Mouse (Mus musculus) midbrain, embryonic 10.5 days (tissue): Measurements from ENCODE around the gene Ccdc153. TPM values are rescaled to one million over a fixed set of nuclear protein-coding genes. Genes with fewer than 3 reads are reported as not detected.
A peak's percentile ranks its signal among the peaks of the same experiment; 100 is the strongest.

Experiments used
- DNase-seq: peaks from one replicate; pipeline ENCODE4 v3.0.0-alpha.2; 2017; ENCODE audit warnings: low spot score
- H3K27ac ChIP-seq: fragments of 300-500 bp; sonication (generic); replicated peaks from 2 replicates; pipeline ENCODE4 v1.5.1; 2016; ENCODE audit warnings: mild to moderate bottlenecking
- H3K27me3 ChIP-seq: fragments of 300-500 bp; sonication (generic); 2 replicates; pipeline ENCODE4 v1.6.1; 2016; ENCODE audit warnings: low read depth, mild to moderate bottlenecking; ENCODE audit not compliant: poor library complexity, severe bottlenecking
- H3K36me3 ChIP-seq: fragments of 300-500 bp; sonication (generic); 2 replicates; pipeline ENCODE4 v1.6.1; 2016; ENCODE audit warnings: mild to moderate bottlenecking, moderate library complexity
- H3K4me1 ChIP-seq: fragments of 300-500 bp; sonication (generic); 2 replicates; pipeline ENCODE4 v1.6.1; 2016
- H3K4me3 ChIP-seq: fragments of 300-500 bp; sonication (generic); 2 replicates; pipeline ENCODE4 v1.5.1; 2016; ENCODE audit warnings: mild to moderate bottlenecking, moderate library complexity
- H3K9me3 ChIP-seq: fragments of 300-500 bp; sonication (generic); replicated peaks from 2 replicates; pipeline ENCODE4 v1.6.1; 2016; ENCODE audit warnings: mild to moderate bottlenecking
- WGBS: fragments of 180-500 bp; shearing (Covaris S2); methylation state at CpG from one replicate; pipeline ENCODE4 v1.1.7; 2016; 5-methylcytosine and 5-hydroxymethylcytosine counted together
- polyA plus RNA-seq: library from polyadenylated mRNA; unstranded; fragments of >200 nt; fragmentation: Nextera tagmentation; extraction: Ambion mirVana; gene quantifications from 2 replicates; pipeline ENCODE4 v1.2.1, GENCODE M21; 2016

Ccdc153 gene
- polyA plus RNA-seq, 1 experiment from 2014 or later: not detected

- no peaks in the 10 kb centered on the region for H3K27me3 ChIP-seq
- no peak for DNase-seq
- 89% methylated on average over 6 of the region's 6 CpGs for WGBS
- peak within 1 kb of the TSS; percentile 65 for H3K4me3 ChIP-seq
- H3K27ac ChIP-seq: peak within 1 kb of the TSS; percentile 90
- peaks cover 30% of the 10 kb centered on the region for H3K4me1 ChIP-seq
- no peaks in the 10 kb centered on the region for H3K9me3 ChIP-seq
- H3K36me3 ChIP-seq: 0 out of 2 replicates have a peak, but pooled peaks cover 2% of the 10 kb centered on the region
Measured at GRCm38 (mm10) chr9:44268432-44268831, 28.0 kb downstream of the Ccdc153 start, which contains the start of gene Nlrx1. TSS of gene Nlrx1 (minus strand) at chr9:44268599.

- WGBS: 82% methylated on average over 3 of the region's 3 CpGs
- Histone ChIP-seq H3K4me3 (no peak overlapping the region), H3K4me1 (peaks cover 30% of the 10 kb centered on the region), H3K36me3 (peaks cover 8% of the 10 kb centered on the region), H3K9me3 (no peaks in the 10 kb centered on the region), H3K27me3 (no peaks in the 10 kb centered on the region), H3K27ac (no peak overlapping the region)
- no peak for DNase-seq
Measured at GRCm38 (mm10) chr9:44269077-44269476, 28.6 kb downstream of the Ccdc153 start.

GRCm38 (mm10) chr9:44269973-44270372 is 29.5 kb downstream of the Ccdc153 start:
- Histone ChIP-seq H3K4me1 (peaks cover 24% of the 10 kb centered on the region), H3K9me3 (no peaks in the 10 kb centered on the region), H3K36me3 (peaks cover 16% of the 10 kb centered on the region), H3K27ac (no peak overlapping the region), H3K27me3 (no peaks in the 10 kb centered on the region), H3K4me3 (no peak overlapping the region)
- DNase-seq: no peak
- 91% methylated on average over 4 of the region's 4 CpGs for WGBS

- no peak for DNase-seq
- no peaks in the 10 kb centered on the region for H3K9me3 ChIP-seq
- H3K27ac ChIP-seq: no peak overlapping the region
- 85% methylated on average over 5 of the region's 5 CpGs for WGBS
- H3K4me3 ChIP-seq: no peak overlapping the region
- peaks cover 27% of the 10 kb centered on the region for H3K27me3 ChIP-seq
- H3K36me3 ChIP-seq: peaks cover 36% of the 10 kb centered on the region
- peaks cover 27% of the 10 kb centered on the region for H3K4me1 ChIP-seq
Measured at GRCm38 (mm10) chr9:44283183-44283582, 42.7 kb downstream of the Ccdc153 start.

GRCm38 (mm10) chr9:44286256-44286850 is 45.9 kb downstream of the Ccdc153 start:
- peaks cover 8% of the 10 kb centered on the region; the same call in 1 of the 2 replicates for H3K9me3 ChIP-seq
- peaks cover 22% of the 10 kb centered on the region for H3K36me3 ChIP-seq
- peak overlapping the region; percentile 82; the same call in 1 of the 2 replicates for H3K4me3 ChIP-seq
- WGBS: 10% methylated on average over 6 of the region's 6 CpGs
- peaks cover 46% of the 10 kb centered on the region for H3K27me3 ChIP-seq
- no peak for DNase-seq
- peaks cover 40% of the 10 kb centered on the region for H3K4me1 ChIP-seq
- H3K27ac ChIP-seq: peak overlapping the region; percentile 79; the same call in 1 of the 2 replicates

DNA sequence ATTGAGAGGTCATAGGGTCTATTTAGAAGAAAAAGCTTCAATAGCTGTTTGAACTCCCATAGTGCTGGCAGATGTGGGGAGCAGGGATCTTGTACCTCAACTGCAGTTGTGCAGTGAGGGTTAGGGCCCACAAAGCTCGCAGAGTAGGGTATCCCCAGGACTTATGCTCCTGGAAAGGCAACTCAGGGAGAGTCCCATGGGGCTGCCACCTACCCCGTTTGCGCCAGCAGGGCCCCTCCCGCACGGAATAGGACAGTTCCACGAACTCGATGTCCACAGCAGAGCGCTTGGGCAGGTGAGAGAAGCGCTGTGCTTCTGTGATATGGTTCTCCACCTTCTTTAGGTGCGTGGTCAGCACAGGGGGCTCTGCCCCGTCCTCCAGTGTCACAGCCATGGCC is 46.5 kb downstream of the Ccdc153 start:
- peak overlapping the region; percentile 79 for H3K27ac ChIP-seq
- DNase-seq: no peak
- H3K9me3 ChIP-seq: peaks cover 8% of the 10 kb centered on the region; the same call in 1 of the 2 replicates
- H3K36me3 ChIP-seq: peaks cover 24% of the 10 kb centered on the region
- peaks cover 40% of the 10 kb centered on the region for H3K4me1 ChIP-seq
- H3K27me3 ChIP-seq: peaks cover 46% of the 10 kb centered on the region
- H3K4me3 ChIP-seq: peak overlapping the region; percentile 82
- 6% methylated on average over 11 of the region's 11 CpGs for WGBS

DNA sequence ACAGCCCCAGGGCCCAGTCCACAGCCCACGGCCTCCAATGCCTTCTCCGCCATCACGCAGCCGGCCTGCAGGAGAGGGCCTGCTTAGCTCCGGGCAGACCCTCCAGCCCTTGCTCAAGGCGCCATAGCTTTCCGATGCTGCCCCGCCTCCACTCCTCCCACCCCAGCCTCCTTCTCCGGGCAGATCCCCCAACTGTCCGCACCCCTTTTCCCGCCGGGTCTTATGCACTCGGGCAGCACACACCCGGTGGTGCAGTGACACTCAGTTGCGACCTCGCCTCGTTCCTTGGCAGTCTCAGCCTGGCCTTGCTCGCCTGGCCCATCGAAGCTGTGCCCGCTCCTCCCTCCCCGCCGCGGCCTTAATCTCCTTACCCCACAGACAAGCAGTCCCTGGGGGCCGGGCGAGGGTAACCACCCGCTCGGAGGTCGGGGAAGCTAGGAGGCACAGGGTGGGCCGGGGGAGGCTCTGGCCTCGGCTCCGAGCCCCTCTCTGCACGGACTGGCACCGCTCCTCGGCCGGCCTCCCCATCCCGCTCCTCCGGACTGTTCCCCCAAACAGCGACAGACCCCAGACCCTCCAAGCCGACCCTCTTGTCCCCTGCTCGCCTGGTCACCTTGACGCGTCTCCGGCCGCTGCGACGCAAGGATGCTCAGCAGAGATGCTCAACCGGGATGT is 47.1 kb downstream of the Ccdc153 start:
- Histone ChIP-seq H3K4me3 (peak overlapping the region; percentile 82), H3K9me3 (peaks cover 8% of the 10 kb centered on the region; the same call in 1 of the 2 replicates), H3K27ac (peak overlapping the region; percentile 79), H3K4me1 (peaks cover 40% of the 10 kb centered on the region), H3K27me3 (peaks cover 46% of the 10 kb centered on the region), H3K36me3 (peaks cover 30% of the 10 kb centered on the region)
- no peak for DNase-seq
- WGBS: under 1% methylated on average over 47 of the region's 47 CpGs

GRCm38 (mm10) chr9:44288076-44288958 is 47.8 kb downstream of the Ccdc153 start, which contains the start of gene Abcg4:
TSS of gene Abcg4 (minus strand) at chr9:44288615.
- DNase-seq: peak; percentile 74
- 1% methylated on average over 38 of the region's 38 CpGs for WGBS
- peaks cover 8% of the 10 kb centered on the region; the same call in 1 of the 2 replicates for H3K9me3 ChIP-seq
- H3K27me3 ChIP-seq: peaks cover 46% of the 10 kb centered on the region
- H3K4me3 ChIP-seq: peak within 1 kb of the TSS; percentile 82
- H3K36me3 ChIP-seq: peaks cover 38% of the 10 kb centered on the region
- peak within 1 kb of the TSS; percentile 79 for H3K27ac ChIP-seq
- H3K4me1 ChIP-seq: peaks cover 40% of the 10 kb centered on the region

GRCm38 (mm10) chr9:44288959-44289291 is 48.4 kb downstream of the Ccdc153 start:
- 4% methylated on average over 11 of the region's 11 CpGs for WGBS
- Histone ChIP-seq H3K27me3 (peaks cover 46% of the 10 kb centered on the region), H3K4me3 (peak overlapping the region; percentile 82), H3K4me1 (peaks cover 40% of the 10 kb centered on the region), H3K27ac (peak overlapping the region; percentile 79), H3K36me3 (peaks cover 40% of the 10 kb centered on the region), H3K9me3 (peaks cover 8% of the 10 kb centered on the region; the same call in 1 of the 2 replicates)
- DNase-seq: peak; percentile 28

GRCm38 (mm10) chr9:44292490-44292889 is 52.0 kb downstream of the Ccdc153 start:
- H3K4me1 ChIP-seq: peaks cover 21% of the 10 kb centered on the region
- DNase-seq: peak; percentile 26
- H3K27ac ChIP-seq: no peak overlapping the region
- peaks cover 27% of the 10 kb centered on the region for H3K27me3 ChIP-seq
- peaks cover 74% of the 10 kb centered on the region for H3K36me3 ChIP-seq
- peaks cover 8% of the 10 kb centered on the region; the same call in 1 of the 2 replicates for H3K9me3 ChIP-seq
- H3K4me3 ChIP-seq: no peak overlapping the region
- WGBS: 76% methylated on average over 3 of the region's 3 CpGs
